Mouse (Mus musculus) hindbrain, embryonic 16.5 days (tissue): ENCODE measurements around the gene P3h3. TPM values are rescaled to one million over a fixed set of nuclear protein-coding genes. Genes with fewer than 3 reads are reported as not detected.
A peak's percentile ranks its signal among the peaks of the same experiment; 100 is the strongest.

Source experiments
- ATAC-seq: fragments of 200-750 bp; cut with Nextera tagmentation; 2 replicates; pipeline ENCODE4 v1.8.0; 2017; ENCODE audit warnings: moderate TSS enrichment, moderate library complexity
- H3K27ac ChIP-seq: fragments of 300-500 bp; sonication (generic); 2 replicates; pipeline ENCODE4 v1.5.1; 2014; ENCODE audit warnings: low read depth, mild to moderate bottlenecking, control low read depth, low read length, moderate library complexity
- H3K27me3 ChIP-seq: fragments of 300-500 bp; sonication (generic); replicated peaks from 2 replicates; pipeline ENCODE4 v1.6.1; 2014; ENCODE audit warnings: low read length; ENCODE audit not compliant: control insufficient read depth, insufficient read depth
- H3K36me3 ChIP-seq: fragments of 300-500 bp; sonication (generic); 2 replicates; pipeline ENCODE4 v1.6.1; 2014; ENCODE audit warnings: mild to moderate bottlenecking, low read length, moderate library complexity, mixed read lengths; ENCODE audit not compliant: control insufficient read depth, insufficient read depth
- H3K4me1 ChIP-seq: fragments of 300-500 bp; sonication (generic); 2 replicates; pipeline ENCODE4 v1.6.1; 2014; ENCODE audit warnings: low read depth, low read length; ENCODE audit not compliant: control insufficient read depth, insufficient read depth
- H3K4me2 ChIP-seq: fragments of 300-500 bp; sonication (generic); 2 replicates; pipeline ENCODE4 v1.6.1; 2014; ENCODE audit warnings: mild to moderate bottlenecking, low read length, control low read depth, moderate library complexity
- H3K4me3 ChIP-seq: fragments of 300-500 bp; sonication (generic); 2 replicates; pipeline ENCODE4 v1.5.1; 2014; ENCODE audit warnings: mild to moderate bottlenecking, low read length, control low read depth, moderate library complexity
- H3K9ac ChIP-seq: fragments of 300-500 bp; sonication (generic); 2 replicates; pipeline ENCODE4 v1.6.1; 2014; ENCODE audit warnings: low read depth, mild to moderate bottlenecking, control low read depth, low read length, moderate library complexity
- H3K9me3 ChIP-seq: fragments of 300-500 bp; sonication (generic); 2 replicates; pipeline ENCODE4 v1.6.1; 2014; ENCODE audit warnings: mild to moderate bottlenecking, low read length, moderate library complexity; ENCODE audit not compliant: control insufficient read depth
- WGBS: fragments of 180-500 bp; shearing (Covaris S2); extraction: QIAGEN DNeasy Blood & Tissue Kit; methylation state at CpG from one replicate; pipeline ENCODE4 v1.1.7; 2014; 5-methylcytosine and 5-hydroxymethylcytosine counted together
- polyA plus RNA-seq: library from polyadenylated mRNA; unstranded; fragments of >200 nt; fragmentation: Nextera tagmentation; extraction: Ambion mirVana; gene quantifications from 2 replicates; pipeline ENCODE4 v1.2.1, GENCODE M21; 2015

Gene P3h3
- polyA plus RNA-seq, 1 experiment from 2014 or later = 7.5 TPM

DNA sequence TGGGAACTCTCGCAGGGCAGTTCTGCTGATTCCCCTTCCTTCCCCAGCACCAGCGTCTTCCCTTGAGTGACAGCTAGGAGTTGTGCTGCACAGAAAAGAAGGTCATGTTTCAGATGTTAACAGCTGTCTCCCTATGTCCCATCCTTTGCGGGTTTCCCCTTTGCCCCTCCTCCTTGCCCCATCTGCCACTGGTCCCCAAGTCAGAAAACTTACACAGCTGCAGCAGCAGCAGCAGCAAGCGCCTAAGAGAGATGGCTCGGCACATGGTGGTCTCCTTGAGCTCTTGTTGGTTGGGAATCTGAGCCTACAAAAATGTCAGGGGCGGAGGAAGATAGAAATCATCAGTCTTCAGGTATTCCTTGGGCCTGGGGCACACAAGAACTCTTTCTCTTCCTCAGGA, 21.8 kb upstream of the P3h3 start:
- Histone ChIP-seq H3K27me3 (no peaks in the 10 kb centered on the region), H3K9ac (no peak overlapping the region), H3K4me1 (no peaks in the 10 kb centered on the region), H3K4me3 (no peak overlapping the region), H3K4me2 (no peak overlapping the region), H3K36me3 (no peaks in the 10 kb centered on the region), H3K9me3 (no peaks in the 10 kb centered on the region), H3K27ac (no peak overlapping the region)
- 62% methylated on average over 6 of the region's 6 CpGs for WGBS
- no peak for ATAC-seq

DNA sequence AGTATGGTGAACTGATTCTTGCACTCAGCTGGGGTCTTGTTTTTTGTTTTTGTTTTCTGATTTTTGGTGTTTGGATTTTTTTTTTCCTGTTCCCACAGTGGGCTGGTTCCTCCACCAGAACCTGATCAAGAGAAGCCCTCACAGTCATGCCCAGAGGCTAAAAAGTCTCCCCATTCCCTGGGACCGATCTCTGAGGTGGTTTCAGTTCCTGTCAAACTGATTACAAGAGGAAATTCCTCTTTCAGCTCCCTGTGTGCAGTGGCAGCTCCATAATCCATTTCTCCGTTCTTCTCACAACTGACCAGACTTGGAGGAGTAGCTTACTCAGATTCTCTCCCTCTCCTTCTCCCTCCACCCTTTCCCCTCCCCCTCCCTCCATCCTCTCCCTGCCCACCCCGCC, 16.8 kb upstream of the P3h3 start:
- Histone ChIP-seq H3K4me2 (no peak overlapping the region), H3K27me3 (no peaks in the 10 kb centered on the region), H3K36me3 (no peaks in the 10 kb centered on the region), H3K4me1 (no peaks in the 10 kb centered on the region), H3K27ac (no peak overlapping the region), H3K9ac (no peak overlapping the region), H3K9me3 (no peaks in the 10 kb centered on the region), H3K4me3 (no peak overlapping the region)
- no peak for ATAC-seq
- 66% methylated on average over 2 of the region's 3 CpGs for WGBS

DNA sequence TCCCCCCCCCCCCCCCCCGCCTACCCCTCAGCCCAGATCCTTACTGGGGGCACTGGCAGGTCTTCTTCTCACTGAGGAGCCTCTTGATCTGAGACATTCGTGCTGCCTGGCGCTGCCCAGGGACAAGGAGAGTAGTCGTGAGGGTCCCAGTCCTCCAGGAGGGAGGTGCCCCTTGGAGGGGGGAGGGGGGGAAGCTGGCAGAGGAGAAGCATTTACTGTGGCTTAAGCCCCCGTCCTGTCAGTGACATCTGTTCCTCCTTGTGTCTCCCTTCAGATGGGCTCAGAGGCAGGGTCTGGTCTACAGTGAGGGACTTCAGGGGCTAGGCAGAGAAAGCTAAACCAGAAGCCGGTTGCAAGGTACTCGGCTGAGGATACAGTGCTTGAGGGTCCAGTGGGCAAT, 9.0 kb upstream of the P3h3 start:
- H3K4me3 ChIP-seq = no peak overlapping the region
- no peaks in the 10 kb centered on the region for H3K36me3 ChIP-seq
- peaks cover 2% of the 10 kb centered on the region; the same call in 1 of the 2 replicates for H3K27me3 ChIP-seq
- no peak overlapping the region; the same call in 1 of the 2 replicates for H3K27ac ChIP-seq
- H3K9ac ChIP-seq = no peak overlapping the region
- no peak overlapping the region for H3K4me2 ChIP-seq
- H3K4me1 ChIP-seq = peaks cover 27% of the 10 kb centered on the region
- 62% methylated on average over 6 of the region's 7 CpGs for WGBS
- ATAC-seq = no peak
- H3K9me3 ChIP-seq = no peaks in the 10 kb centered on the region

DNA sequence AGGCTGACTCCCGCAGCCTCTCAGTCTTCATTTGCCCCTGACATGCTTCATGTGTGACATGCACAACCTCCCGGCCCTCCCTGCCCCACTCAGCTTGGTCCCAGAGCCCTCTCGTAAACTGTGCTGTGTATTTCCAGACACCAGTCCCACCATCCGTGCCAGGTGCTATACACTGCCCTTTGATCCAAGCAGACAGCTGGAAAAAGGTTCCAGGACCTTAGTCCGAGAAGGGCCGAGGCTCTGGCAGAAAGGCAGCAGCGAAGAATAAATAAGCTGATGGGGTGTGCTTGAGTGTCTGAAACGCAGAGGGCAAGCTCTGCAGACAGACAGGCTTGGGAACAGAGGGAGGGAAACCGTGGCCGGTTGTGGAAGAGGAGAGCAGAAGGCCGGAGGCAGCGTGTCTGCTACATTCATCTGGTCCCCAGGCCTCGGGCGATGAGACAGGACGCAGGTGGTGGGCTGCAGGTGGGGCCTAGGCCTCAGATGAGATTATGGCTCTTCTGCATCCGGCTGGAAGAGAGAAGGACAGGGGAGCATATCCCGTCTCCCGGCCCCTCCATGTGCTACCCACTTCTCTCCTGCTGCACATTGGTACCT, 8.3 kb upstream of the P3h3 start:
- H3K9me3 ChIP-seq = no peaks in the 10 kb centered on the region
- H3K36me3 ChIP-seq = no peaks in the 10 kb centered on the region
- H3K9ac ChIP-seq = peak overlapping the region; percentile 9
- ATAC-seq = no peak
- H3K4me2 ChIP-seq = no peak overlapping the region
- WGBS = 57% methylated on average over 17 of the region's 18 CpGs
- peaks cover 31% of the 10 kb centered on the region for H3K4me1 ChIP-seq
- H3K27ac ChIP-seq = peak overlapping the region; percentile 98
- H3K4me3 ChIP-seq = no peak overlapping the region
- H3K27me3 ChIP-seq = peaks cover 2% of the 10 kb centered on the region; the same call in 1 of the 2 replicates

DNA sequence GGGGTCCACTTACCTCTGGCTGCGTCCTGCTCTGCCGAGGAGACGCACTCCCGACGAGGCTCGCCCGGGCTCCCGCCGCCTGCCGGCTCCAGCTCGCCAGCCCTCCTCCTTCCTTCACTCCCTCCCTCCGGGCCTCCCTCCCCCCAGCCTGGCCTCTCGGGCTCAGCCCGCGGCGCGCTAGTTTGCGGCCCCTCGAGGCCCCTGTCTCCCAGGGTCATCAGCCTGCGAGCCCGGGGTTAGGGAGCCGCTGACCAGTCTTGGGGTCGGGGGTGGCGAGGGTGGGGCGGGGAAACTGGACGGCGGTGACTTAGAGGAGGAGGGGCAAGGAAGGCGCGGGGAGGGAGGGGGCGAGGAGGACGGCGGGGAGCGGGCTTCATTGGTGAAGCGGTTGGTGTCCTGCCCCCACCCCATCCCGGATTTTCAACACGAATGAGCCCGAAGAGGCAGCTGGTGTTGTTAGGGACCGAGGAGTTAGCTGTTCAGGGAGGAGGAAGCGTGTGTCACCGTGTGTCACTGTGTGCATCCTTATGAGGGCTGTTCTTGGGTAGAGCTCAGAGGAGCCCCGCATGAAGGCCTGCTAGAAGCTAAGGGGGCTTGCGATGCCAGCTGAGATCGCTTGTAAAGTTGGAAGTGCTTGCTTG, 6.2 kb upstream of the P3h3 start, which contains the start of gene Gpr162:
TSS of gene Gpr162 (minus strand) at position 326 of the 641 bp plus-strand sequence.
- no peaks in the 10 kb centered on the region for H3K9me3 ChIP-seq
- peak within 1 kb of the TSS; percentile 98 for H3K27ac ChIP-seq
- H3K4me3 ChIP-seq = peak within 1 kb of the TSS; percentile 74
- peak within 1 kb of the TSS; percentile 69 for H3K4me2 ChIP-seq
- peaks cover 2% of the 10 kb centered on the region; the same call in 1 of the 2 replicates for H3K27me3 ChIP-seq
- ATAC-seq = peak; percentile 58
- peaks cover 44% of the 10 kb centered on the region for H3K4me1 ChIP-seq
- H3K36me3 ChIP-seq = no peaks in the 10 kb centered on the region
- 1% methylated on average over 40 of the region's 43 CpGs for WGBS
- peak within 1 kb of the TSS; percentile 96 for H3K9ac ChIP-seq

DNA sequence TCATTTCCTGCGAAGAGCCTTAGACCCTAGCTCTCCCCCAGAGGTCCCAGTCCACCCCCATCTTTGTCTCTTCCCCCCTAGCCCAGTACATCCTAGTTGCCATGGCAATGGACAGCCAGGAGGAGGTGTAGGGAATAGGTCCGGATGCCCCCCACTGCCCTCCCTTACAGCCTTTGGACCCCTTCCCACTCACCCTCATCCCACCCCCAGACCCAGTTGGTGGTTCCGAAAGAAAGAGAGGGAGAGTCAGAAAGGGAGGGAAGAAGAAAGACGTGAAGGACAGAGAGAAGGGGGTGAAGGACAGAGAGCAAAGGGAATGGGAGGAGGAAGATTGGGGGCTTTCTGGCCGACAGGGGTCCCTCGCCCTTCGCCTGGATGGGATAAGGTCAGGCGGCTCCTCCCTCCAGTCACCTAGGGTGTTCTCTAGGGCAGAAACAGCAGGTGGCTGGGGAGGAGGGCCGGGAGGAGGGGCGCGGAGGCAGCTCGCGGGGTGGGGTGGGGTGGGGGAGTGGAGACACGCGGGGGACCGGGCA, 5.6 kb upstream of the P3h3 start:
- Histone ChIP-seq H3K4me1 (peaks cover 48% of the 10 kb centered on the region), H3K9me3 (no peaks in the 10 kb centered on the region), H3K36me3 (no peaks in the 10 kb centered on the region), H3K9ac (peak overlapping the region; percentile 96), H3K27me3 (peaks cover 2% of the 10 kb centered on the region; the same call in 1 of the 2 replicates), H3K4me2 (peak overlapping the region; percentile 69), H3K4me3 (peak overlapping the region; percentile 74), H3K27ac (peak overlapping the region; percentile 98)
- peak; percentile 9 for ATAC-seq
- WGBS = 0% methylated on average over 9 of the region's 16 CpGs

DNA sequence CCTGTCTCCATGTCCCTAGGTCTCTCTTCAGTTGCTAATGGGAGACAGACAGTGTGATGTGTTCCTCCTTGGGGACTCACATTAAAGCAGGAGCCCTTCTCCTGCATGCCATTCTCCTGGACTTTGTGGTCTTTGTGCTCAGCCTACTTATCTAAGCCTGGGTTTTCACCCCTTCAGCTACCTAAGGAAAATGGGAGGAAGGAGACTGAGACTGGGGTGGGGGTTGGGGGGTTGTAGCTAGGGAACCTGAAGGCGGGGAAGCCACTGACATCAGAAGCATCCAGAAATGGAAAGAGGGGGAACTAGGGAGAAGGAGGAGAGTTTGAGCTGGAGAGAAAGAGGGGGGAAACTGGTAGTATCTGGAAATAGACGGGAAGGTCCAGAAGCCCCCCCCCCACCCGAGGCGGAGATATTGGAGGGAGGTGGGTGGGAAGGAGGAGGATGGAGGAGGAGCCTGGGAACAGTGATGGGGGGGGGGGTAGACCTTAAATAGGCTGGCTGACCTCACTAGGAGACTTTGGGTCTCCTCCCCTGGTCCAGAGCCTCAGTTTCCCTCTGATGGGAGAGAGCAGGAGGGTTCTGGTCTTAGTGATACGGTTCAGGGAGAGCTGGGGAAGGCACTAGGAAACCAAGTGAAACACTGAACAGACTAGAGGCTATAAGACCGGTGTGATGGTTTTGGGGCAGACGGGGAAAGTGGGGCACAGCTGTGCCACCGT, 5.0 kb upstream of the P3h3 start:
- H3K9ac ChIP-seq = peak overlapping the region; percentile 96
- 9% methylated on average over 8 of the region's 8 CpGs for WGBS
- H3K9me3 ChIP-seq = no peaks in the 10 kb centered on the region
- peak overlapping the region; percentile 98 for H3K27ac ChIP-seq
- H3K4me3 ChIP-seq = peak overlapping the region; percentile 74
- no peaks in the 10 kb centered on the region for H3K36me3 ChIP-seq
- H3K4me1 ChIP-seq = peaks cover 53% of the 10 kb centered on the region
- no peaks in the 10 kb centered on the region for H3K27me3 ChIP-seq
- ATAC-seq = peak; percentile 1
- peak overlapping the region; percentile 69 for H3K4me2 ChIP-seq

DNA sequence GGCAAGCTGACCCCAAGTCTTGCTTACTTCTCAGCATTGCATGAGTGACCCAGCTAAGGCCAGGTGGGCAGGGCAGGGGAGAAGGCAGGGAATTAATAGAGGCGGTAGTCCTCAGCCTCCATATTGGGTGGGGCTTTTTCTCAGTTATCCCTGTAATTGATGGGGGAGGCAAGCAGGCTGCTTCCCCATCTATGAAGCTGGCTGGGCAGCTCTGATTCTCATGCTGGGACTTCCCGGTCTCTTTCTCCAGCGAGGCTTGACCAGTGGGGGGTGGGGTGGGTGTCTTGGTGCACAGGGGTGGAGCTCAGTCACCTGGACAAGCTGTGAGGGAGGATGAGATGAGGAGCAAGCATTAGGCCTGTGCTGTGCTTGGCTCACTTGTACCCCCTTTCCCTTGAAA, 4.2 kb upstream of the P3h3 start:
- Histone ChIP-seq H3K9ac (peak overlapping the region; percentile 96), H3K4me3 (peak overlapping the region; percentile 74), H3K27me3 (no peaks in the 10 kb centered on the region), H3K4me2 (peak overlapping the region; percentile 69), H3K4me1 (peaks cover 53% of the 10 kb centered on the region), H3K36me3 (no peaks in the 10 kb centered on the region), H3K9me3 (no peaks in the 10 kb centered on the region), H3K27ac (peak overlapping the region; percentile 98)
- 42% methylated on average over 3 of the region's 3 CpGs for WGBS
- ATAC-seq = no peak

DNA sequence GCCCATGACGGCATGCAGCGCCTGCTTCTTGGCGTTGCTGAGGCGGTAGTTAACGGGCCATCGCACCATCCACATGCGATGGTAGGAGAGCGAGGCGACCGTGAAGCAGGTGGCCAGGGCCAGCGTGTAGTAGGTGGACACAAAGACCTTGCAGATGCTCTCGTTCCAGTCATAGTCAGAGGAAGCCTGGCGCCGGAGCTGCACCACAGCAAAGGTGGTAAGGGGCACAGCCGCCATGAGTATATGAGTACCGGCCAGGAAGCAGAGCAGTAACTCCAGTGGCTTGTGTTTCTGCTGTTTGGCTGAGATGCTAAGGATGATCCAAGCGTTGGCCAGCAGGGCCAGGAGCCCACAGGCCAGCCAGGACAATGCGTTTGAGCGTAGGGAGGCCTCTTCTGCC, 3.7 kb upstream of the P3h3 start:
- Histone ChIP-seq H3K4me1 (peaks cover 53% of the 10 kb centered on the region), H3K9me3 (no peaks in the 10 kb centered on the region), H3K4me3 (peak overlapping the region; percentile 74; the same call in 1 of the 2 replicates), H3K36me3 (no peaks in the 10 kb centered on the region), H3K9ac (peak overlapping the region; percentile 3), H3K27me3 (no peaks in the 10 kb centered on the region), H3K27ac (peak overlapping the region; percentile 98; the same call in 1 of the 2 replicates), H3K4me2 (peak overlapping the region; percentile 69)
- 72% methylated on average over 19 of the region's 19 CpGs for WGBS
- ATAC-seq = no peak
